Mouse (Mus musculus) erythroblast, embryonic 14.5 days (primary cell): ENCODE results near the gene Adprm.

ENCODE experiments used
- GATA1 ChIP-seq: IDR thresholded peaks from 2 replicates; pipeline ENCODE4 v1.6.1; 2012; ENCODE audit warnings: low read length, inconsistent platforms, mixed read lengths
- TAL1 ChIP-seq: IDR thresholded peaks from 3 replicates; pipeline ENCODE4 v1.6.1; 2012; ENCODE audit warnings: low read length, inconsistent platforms, mixed read lengths

- TF ChIP-seq GATA1 (no peak), TAL1 (no peak)
Measured at GRCm38 (mm10) chr11:67097709-67098108, 45.3 kb upstream of the Adprm start.
